Mouse (Mus musculus) brain, embryonic 14.5 days (tissue): ENCODE results near the gene Cryge.

Experiments used
- CTCF ChIP-seq: fragments of 200-500 bp; IDR thresholded peaks from 2 replicates; pipeline ENCODE4 v1.5.1; 2012; ENCODE audit warnings: inconsistent platforms, mild to moderate bottlenecking, moderate library complexity, borderline replicate concordance; ENCODE audit not compliant: insufficient read depth, insufficient read length; ENCODE audit errors: extremely low read depth
- POLR2A ChIP-seq: fragments of 200-500 bp; IDR thresholded peaks from 2 replicates; pipeline ENCODE4 v1.6.1; 2012; ENCODE audit warnings: mild to moderate bottlenecking, inconsistent platforms, borderline replicate concordance; ENCODE audit not compliant: poor library complexity, insufficient read depth, insufficient read length, severe bottlenecking; ENCODE audit errors: extremely low read depth

DNA sequence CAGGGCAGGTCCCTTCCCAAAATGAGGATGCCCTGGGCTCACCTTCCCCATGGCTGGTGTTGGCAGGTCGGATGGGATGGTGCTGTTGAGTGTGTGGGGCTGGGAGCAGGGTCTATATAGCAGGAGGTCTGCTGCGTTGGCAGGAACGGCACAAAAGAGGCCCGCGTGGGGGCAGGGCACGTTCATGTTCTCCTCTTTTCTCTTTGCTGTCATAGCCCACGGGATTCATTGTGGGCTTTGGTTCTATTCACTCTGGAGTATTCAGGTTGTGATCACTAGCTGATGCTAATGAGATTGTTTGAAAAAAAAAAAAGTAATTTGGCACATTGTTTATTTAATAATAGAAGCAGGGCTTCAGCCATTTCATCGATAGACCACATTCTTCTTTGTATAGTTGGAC is 12.4 kb upstream of the Cryge start, which contains the start of gene Crygd:
- TF ChIP-seq POLR2A (no peak), CTCF (no peak)
